Mouse (Mus musculus): ENCODE results near the gene Wdr38.

- TF ChIP-seq CTCF (conservative IDR thresholded peaks at IDR 0.05; ENCODE audit: insufficient read depth, insufficient read length, low read depth, low read length) (no peak), POLR2A (IDR thresholded peaks at IDR 0.05; ENCODE audit: low read depth, low read length) (no peak)
These were observed 49.7 kb upstream of the Wdr38 start for GRCm38 (mm10) chr2:38947566-38947965.

Data from kidney, adult 2 months (tissue).